Mouse (Mus musculus) layer of hippocampus, adult 11-12 months (tissue): ENCODE measurements around the gene Tnrc18.

ENCODE experiments used
- DNase-seq: peaks from one replicate; pipeline ENCODE4 v3.0.0; 2022; ENCODE audit warnings: low spot score

Gene Tnrc18

DNA sequence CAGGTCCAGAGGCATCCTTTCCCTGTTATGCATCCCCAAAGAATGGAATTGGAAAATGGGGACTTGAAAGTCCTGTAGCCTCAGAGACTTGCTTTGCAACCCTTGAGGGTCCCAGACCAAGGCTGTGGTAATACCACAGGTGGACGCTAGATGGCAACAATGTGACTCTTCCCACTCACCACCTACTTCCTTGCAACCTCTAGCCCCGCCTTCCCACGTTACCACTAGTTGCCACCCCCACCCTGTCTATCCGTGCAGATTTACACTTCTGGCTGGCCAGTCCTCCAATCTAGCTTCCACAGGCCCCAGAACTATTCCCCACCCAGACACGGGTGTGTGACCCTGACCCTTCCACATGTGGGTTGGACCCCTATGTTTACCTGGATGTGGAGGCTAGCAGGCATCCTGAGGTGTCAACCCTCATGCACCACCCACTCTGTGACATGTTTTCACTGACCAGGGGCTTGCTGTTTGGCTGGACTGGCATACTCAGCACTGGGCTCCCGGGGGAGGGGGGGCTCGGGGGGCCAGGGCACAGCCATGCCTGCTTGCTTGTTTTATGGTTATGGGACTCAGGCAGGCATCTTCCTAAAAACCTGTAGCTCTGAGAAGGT lies 93.8 kb downstream of the Tnrc18 start:
- peak; percentile 70 for DNase-seq

DNA sequence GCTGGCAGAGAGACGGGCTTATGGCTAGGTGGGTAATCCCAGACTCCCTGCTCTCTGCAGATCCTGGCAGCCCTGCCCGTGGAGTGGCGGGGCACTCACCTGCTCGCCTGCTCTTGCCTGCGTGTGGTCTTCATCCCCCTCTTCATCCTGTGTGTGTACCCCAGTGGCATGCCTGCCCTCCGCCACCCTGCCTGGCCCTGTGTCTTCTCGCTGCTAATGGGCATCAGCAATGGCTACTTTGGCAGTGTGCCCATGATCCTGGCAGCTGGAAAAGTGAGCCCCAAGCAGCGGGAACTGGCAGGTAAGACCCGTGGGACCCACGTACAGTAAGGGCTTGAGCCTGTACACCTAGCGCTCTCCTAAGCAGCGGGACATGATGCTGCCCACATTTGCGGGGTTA lies 97.6 kb downstream of the Tnrc18 start:
- DNase-seq: no peak

DNA sequence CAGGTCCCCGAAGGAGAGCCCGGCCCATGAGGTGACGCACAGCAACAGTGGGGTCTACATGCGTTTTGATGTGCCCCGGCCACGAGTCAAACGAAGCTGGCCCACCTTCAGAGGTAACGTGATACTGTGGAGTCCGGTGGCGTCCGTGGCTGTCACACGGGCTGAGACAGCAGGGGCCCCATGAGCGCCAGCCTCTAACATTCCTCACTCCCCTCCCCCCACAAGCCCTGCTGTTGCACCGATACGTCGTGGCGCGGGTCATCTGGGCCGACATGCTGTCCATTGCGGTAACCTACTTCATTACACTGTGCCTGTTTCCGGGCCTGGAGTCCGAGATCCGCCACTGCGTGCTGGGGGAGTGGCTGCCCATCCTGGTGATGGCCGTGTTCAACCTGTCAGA lies 99.0 kb downstream of the Tnrc18 start:
- DNase-seq: no peak

DNA sequence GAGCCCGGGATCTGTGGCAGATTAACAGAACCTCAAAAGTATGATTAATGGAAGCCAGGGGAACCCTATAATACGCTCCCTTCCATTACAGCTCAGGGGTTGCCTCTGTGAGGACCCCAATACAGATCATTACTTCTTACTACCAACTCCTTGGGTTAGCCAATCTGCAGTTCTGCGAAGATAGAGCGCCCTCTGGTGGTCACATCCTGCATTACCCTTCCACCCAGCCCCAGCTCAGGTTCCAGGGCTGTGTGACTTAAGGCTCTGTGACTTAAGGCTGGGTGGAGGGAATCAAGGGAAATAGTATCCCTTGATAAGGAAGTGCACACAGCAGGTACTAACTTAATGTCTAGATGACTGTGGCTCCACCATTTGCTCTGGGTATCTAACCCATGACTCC lies 99.4 kb downstream of the Tnrc18 start:
- DNase-seq: peak; percentile 82

DNA sequence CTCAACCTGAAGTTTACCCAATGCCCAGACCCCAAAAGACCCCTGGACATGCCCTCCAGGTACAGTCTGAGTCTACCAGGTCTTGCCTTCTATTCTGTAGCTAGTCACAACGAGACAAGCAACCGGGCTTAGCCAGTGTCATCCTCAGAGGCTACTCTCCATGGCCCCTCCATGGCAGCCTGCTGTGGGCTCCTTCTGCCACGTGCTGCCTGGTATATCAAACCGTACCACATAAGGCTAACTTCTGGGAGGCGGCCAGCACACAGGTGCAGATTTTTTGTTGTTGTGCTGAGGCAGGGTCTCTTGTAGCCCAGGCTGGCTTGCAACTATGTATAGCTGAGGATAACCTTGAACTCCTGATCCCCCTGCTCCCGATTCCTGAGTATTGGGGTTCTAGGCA lies 101.4 kb downstream of the Tnrc18 start:
- no peak for DNase-seq

DNA sequence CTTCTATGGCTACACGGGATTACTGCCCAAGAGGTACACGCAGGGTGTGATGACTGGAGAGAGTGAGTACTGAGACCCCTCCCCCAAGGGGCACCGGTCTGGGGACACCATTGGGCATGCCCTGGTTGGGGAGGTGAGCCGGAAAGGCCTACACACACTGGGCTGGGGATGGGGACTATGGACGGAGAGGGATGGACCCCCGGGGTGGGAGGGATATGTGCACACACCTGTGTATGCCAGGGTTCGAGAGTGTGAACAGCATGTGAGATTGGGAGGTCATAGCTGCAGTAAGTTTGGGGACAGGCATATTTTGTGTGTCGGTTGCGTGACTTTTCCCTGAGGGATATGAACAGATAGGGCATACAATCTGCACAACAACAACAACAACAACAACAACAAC lies 102.4 kb downstream of the Tnrc18 start:
- DNase-seq: no peak

DNA sequence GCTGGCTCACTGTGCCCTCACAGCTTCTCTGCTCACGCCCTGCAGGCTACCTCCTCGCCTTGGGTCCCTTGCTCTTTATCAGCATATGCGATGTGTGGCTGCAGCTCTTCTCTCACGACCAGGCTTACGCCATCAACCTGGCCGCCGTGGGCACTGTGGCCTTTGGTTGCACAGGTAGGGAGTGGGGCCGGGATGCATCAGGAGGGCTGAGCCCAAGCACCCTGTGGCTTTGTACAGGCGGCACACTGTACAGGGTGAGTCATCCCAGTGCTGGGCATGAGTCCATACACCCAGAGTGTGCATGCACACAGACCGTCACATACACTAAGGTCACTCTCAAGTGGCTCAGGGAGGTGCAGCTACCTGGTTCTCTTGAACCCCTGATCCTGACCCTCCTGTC lies 103.5 kb downstream of the Tnrc18 start:
- DNase-seq: no peak

DNA sequence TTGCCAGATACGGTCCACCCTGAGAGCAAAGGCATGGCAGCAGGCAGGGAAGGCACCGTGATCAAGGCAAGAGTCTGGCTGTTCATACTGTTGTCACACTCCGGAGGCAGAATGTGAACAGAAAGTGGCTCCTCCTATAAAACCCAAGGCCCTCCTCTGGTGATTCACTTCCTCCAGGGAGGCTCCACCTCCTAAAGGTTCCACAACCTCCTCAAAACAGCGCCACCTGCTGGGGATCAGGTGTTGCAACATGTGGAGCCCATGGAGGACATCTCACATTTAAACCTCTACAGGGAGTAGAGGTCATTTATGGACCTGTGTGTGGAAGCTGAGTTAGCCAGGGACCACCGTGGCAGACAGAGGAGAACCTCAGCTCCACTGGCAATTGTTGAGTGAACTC lies 105.1 kb downstream of the Tnrc18 start:
- no peak for DNase-seq

DNA sequence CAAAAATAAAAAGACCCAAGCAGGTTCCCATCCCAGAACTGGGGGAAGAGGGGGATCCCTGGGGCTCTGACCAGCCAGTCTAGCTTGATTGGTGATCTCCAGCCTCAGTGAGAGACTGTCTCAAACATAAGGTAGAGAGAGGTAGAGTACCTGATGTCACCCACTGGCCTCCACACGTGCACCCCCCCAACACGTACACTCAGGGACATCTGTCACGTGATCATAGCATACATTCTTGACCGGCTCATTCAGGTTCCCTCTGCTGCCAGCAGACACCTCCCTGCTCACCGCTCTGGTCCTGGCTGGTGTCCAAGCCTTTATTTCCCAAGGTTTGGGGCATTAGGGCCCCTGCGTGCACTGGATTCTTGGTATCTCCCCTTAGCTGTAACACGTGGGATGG lies 108.0 kb downstream of the Tnrc18 start:
- DNase-seq: no peak

DNA sequence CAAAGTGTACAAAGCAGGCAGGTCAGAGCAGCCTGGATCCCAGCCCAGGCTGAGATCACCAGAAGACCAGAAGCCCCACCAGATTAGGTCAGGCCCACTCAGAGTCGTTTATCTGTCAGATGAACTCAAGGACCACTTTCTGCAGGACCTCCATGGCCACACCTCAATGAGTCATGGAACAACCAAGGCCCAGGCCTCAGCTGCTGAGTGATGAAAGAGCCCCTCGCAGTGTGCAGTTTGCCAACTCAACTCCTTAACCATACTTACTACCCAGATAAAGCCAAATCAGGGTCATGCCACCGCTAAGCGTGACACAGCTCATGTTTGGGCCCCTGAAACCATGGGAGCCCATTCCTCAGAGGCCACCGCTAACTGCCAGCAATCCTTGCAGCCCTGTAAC lies 109.8 kb downstream of the Tnrc18 start:
- DNase-seq: no peak

DNA sequence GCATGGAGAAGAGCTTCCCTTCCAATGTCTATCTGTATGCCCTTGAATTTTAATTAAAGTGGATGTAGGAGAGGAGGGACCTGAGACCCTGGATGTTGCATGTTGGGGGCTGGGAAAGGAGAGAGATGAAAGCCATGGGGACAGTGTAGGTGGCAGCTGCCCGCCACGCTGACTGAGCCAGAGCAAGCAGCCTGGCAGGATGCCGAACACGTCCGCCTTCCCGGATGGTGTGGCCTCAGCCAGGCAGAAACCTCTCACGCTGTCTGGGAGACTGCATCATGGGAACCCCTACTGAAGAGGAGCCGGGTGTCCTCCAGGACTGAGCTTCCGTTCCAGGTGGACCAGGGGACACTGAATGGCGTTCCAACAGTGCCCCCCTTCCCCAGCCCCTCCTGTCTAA lies 113.9 kb downstream of the Tnrc18 start:
- peak; percentile 55 for DNase-seq

DNA sequence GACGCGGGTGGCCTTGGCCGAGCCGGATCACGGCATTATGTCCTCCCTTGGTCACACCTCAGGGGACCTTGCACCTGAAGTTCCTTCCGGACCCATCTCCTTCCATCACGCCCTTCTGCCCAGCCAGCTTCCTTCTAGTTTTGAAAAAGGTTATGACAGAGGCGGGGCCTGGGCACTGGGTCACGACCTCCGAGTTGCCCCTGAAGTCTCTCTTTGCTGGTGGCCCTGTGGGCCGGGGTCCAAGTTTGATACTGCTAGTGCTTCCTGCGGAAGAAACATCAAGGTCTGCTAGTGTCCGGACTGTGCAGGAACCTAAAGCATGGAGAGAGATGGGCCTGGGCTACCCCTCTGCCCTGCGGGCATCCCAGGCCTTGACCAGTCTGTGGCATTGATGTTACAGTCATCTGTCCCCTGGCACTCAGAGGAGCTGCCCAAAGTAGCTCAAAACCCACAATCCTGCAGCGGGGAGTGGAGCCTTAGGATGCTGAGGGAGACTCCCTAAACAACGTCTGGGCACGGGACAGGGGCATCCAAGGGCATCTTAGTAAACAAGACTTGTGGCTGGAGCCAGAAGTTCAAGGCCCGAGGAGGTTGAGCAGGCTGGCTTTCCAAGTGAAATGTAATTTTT lies 114.8 kb downstream of the Tnrc18 start:
- DNase-seq: no peak

DNA sequence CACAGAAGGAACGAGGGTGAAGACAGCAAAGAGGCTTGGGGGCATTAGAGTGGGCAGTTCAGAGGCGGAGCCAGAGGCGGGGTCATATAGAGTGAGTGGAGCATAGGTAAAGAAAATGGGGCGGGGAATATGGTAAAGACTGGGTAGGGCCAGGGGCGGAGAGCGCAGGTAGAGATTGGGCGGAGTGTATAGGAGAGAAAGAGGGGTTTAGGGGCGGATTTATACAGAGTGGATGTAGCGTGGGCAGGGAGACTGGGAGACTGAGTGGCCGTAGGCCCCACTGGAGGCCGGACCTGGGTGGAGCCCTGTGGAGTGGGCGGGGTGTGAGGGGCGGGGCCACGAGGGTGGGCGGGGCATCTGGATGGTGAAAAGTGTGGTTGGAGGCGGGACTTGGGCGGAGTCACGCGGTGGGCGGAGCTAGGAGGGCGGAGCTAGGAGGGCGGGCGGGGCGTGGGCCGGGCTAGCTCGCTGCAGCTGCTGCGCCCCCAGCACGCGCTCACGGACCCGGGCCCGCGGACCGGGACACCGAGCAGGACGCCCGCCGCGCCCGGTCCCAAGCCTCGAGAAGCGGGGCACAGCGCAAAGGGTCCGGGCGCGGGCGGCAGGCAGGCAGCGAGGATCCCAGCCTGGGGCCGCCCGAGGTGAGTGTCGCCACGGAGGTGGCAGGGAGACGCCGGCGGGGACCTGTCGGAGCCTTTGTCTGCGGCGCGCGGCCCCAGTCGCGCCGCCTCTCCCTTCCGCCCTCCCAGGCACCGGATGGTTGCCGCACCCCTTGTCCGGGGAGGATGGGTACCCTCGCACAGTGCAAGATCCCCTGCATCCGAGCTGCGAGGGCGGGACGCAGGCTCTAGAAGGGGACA lies 115.6 kb downstream of the Tnrc18 start:
- no peak for DNase-seq

DNA sequence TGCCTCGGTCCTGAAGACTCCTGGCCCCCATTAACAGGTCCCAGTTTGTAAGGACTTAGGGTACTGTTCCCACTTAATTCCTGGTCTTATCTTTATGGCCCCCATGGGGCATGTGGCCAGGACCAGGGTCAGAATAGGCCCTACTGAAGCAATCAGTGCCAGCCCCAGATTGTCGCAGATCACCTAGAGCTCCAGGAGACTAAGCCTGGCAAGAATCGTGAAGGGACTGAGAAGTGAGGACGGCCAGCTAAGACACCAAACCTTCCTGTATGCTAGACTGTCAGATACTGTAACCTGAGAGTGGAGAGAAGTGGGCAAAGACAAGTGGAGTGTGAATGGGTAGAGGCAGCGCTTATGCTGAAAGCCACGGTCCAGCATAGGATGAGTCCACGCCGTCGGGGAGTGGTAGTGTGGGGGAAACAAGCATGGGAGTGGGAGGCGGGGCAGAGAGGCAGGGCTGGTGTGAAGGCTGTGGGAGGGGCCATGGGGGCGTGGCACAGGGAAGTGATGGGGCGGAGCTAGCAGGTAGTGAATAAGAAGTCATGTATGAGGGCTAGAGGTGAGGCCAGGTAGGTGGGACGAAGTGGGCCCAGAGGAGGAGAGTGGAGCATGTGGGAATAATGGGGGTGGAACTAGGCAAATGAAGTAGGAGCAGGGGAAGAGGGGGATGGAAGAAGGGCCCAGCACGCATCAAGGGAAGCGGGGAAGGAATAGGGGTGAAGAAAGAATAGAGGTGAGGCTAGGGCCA lies 116.4 kb downstream of the Tnrc18 start:
- no peak for DNase-seq

DNA sequence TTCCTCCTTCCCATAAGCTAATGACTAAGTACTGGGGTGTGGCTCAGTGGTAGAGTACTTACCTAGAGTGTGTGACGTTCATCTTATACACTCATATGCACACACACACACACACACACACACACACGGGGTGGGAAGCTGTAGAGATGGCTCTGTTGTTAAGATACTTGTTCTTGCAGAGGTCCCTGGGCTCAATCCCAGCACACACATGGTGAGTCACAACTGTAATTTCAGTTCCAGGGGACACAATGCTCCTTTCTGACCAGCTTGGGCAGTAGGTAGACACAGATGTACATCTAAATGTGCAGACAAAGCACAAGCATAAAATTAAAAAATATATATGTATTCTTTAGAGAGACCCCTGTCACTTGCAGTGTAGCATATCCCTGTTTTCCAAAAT lies 119.7 kb downstream of the Tnrc18 start:
- no peak for DNase-seq

DNA sequence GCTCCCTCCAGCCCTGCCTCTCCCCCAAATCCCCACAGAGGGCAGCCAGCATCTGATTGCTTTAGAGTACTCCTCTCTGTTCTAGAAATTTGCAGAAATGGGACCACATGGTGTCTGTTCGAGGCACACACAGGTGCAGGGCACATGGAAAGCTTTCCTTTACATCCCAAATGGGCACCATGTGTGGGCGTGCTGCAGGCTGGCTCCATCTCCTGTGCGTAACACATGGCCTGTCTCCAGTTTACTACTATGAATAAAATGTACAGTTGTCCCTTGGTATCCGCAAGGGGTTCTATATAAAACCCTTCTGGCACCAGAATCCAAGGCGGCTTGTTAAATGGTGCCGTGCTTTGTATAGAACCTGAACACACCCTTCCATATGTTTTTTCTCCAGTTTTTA lies 120.6 kb downstream of the Tnrc18 start:
- peak; percentile 71 for DNase-seq

DNA sequence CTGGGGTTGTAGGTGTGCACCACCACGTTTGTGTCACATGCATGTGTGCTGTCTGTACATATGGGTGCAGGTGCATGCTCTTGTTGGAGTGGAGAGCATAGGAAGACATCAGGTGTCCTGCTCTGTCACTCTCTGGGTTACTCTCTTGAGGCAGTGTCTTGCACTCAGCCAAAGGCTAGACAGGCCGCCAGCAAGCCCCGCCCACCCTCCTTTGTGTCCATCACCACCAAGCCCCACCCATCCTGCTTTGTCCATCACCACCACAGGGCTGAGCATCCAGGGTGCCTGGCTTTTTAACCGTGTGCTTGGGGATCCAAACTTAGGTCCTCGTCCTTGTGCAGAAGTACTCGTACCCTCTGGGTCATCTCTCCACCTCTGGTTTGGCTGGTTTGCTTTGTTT lies 121.2 kb downstream of the Tnrc18 start:
- DNase-seq: no peak

DNA sequence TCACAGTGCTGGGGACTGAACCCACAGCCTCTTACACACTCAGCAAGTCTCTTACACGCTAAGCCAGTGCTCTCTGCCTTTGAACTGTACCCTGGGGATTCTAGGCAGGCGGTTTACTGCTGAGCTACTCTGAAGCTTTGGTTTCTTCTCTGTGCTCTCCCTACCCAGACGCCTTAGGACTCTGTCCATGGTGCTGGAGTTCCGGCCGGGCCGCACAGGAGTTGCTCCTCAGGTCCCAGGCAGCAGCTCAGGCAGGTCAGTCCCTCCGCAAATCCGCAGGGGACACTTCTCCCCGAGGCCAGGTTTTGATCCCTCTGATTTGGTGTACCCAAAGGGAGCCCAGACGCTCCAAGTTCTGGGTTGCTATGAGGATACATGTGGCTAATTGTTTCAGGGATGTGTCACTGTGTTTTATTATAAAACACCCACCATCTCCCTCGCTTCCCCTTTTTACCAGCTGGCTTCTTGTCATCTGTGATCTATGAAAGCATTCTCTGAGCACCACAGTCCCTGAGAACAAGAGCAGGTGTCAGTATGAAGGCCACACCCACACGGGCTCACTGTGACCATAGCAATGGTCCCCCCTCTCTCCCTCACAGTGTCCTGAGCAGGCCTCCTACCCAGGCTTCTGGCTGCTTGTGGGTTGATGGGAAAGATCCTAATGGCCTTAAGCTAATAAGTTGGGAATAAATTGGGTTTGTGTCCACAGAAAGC lies 122.7 kb downstream of the Tnrc18 start:
- peak; percentile 43 for DNase-seq

DNA sequence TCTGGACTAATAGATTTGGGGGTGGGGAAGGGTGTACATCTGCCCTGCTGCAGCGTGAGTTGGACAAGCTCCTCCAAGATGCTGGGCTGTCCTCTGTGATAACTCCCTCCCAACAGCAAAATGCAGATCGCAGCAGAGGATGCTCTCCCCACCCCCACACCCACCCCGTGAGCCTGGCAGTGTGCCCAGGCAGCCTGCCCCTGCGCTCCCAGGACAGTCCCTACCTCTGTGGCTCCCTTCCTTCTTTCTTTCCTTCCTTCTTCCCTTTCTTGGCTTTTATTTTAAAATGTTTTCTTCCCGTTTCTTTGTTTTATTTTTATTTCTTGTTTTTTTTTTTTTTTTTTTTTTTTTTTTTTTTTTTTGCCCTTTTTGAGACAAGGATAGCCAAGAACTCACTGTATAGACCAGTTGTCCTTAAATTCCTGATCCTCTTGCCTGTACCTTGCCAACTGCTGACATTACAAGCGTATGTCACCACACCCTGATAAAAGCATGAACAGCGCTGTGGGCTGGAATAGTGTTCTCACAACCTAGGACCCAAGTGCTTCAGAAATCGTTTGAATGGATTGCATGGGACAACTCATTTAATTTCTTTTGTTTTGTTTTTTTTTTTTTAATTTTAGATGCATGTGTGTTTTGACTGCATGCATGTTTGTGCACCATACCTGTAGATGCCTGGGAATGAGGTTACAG lies 123.6 kb downstream of the Tnrc18 start:
- DNase-seq: no peak

DNA sequence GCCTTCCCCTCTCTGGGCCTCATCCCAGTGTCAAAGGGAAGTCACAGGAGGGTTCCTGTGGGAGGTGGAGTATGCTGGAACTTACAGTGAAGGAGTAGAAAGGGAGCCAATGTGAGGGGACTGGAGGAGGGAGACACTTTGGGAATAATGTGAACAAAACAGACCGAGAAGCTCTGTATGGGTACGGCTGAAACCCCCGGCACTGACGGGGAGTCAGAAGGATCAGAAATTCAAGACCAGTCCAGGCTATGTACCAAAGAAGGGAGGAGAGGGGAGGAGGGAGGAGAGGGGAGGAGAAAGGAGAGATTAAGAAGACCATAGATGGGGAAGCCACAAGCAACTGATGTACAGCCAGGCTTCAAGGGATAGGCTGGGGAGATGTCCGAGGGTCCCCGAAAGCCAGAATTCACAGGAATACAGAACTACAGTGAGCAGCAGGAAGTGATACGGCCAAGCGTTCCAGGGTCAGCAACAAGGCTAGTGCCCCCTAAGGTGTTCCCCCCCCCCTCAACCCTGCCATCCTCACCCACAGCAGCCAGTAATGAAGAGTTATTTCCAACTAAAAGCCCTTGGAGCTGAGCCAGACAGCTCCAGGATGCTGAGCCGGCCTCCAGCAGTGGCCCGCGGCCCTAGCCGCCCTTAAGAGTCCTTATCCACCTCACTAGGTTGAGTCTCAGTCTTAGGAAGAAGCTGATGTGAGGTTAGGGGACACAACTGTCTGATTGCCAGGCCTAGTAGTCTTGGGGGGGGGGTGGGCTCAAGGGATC lies 124.3 kb downstream of the Tnrc18 start:
- no peak for DNase-seq

DNA sequence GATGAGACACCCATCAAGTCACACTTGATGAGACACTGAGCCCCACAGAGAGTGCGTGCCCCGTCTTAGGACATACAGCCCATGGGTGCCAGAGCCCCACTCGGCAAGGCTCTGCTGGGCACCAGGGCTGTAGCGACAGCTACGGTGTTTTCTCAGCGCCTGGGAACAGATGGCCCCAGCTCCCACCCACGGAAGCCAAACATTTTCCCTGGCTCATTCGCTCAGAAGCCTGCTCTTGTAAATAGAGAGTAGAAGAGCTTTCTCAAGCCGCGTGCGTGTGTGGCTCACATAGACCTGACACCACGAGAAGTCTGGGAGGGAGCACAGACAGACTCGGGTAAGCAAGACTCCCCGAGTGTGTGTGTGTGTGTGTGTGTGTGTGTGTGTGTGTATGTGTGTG lies 125.2 kb downstream of the Tnrc18 start, which contains the start of gene Slc29a4:
Gene Slc29a4, plus strand, starts transcription at position 265 of the 400 bp plus-strand sequence.
- peak; percentile 76 for DNase-seq
